Mouse (Mus musculus) adrenal gland (tissue): ENCODE measurements at regions not wholly inside any gene's neighbourhood (a gene's known extent, or its start where the extent isn't known, plus 50 kb on each side); places are given as distances from the start of the nearest gene placed in this dataset.

Source experiments
- intact Hi-C: fragments of 180-260 bp; cut with DNase I; formaldehyde crosslinking; loops from one replicate; pipeline ENCODE4 v1.15.1; 2025

DNA sequence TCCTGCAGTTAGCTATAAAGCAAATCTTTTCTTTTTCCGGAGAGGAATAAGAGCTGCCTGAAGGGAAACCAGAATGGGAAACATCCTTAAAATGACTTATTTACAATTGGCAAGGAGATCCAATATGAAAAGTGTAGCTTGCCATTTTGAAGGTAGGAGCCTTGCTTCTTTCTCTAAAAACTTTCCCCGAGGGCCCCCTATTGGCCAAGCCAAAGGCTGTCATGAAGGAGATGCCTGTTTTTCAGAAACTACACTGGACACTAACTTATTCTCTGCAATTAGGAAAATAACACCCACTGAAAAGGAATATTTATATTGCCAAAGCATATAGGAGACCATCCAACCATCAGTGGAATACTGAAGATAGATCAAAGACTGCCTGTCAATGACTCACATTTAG, 312.8 kb upstream of the Thrb start:
- intact Hi-C loops = no loop called here

DNA sequence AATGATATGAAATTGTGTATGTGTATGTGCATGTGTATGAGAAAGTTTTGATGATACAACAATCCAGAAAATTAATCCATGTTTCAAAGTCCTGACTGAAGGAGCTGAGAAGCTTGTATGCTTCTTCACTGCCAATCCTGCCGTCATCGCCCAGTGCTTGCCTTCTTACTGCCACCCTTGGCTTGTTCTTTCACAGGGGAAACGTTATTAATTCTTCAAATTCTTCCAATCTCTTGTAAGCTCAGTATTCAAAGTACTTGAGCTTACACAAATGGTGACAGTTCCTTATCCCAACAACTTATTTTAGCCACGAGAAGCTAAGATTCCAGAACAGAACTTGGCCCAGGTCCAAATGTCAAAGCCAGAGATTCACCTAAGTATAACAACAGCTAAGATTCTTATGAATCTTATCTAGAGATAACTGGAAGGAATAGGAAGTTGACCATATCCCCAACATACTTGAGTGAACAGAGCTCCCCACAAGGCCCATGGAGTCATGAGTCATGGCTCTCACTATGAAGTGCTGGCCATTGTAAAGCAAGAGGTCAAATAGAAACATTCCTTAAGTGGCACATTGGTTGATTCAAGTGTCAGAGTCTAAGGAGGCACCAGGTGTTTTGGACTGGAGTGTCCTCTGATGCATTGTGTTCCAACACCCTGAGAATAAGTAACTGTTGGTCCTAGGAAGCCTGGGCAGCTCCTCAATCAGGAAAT, 307.6 kb upstream of the Thrb start:
- intact Hi-C loops = no loop called here

DNA sequence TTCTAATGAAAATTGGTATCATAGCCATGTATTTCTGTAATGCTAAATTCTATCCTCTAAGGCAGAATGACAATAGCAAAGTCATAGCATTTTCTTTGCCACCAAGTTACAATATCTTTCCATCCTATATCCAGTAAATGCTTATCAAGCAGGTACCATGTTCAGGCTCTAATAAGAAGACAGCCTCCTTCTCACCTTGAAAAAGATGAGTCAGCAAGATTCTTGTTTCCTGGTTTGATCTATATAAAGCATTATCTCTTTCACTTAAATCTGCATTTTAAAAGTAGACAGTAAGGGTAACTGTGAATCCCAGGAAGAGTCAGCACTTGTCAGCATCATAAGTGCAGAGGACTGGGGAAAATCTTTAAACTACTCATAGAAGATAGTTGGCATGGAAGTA, 298.2 kb upstream of the Thrb start:
- intact Hi-C loops = no loop called here

DNA sequence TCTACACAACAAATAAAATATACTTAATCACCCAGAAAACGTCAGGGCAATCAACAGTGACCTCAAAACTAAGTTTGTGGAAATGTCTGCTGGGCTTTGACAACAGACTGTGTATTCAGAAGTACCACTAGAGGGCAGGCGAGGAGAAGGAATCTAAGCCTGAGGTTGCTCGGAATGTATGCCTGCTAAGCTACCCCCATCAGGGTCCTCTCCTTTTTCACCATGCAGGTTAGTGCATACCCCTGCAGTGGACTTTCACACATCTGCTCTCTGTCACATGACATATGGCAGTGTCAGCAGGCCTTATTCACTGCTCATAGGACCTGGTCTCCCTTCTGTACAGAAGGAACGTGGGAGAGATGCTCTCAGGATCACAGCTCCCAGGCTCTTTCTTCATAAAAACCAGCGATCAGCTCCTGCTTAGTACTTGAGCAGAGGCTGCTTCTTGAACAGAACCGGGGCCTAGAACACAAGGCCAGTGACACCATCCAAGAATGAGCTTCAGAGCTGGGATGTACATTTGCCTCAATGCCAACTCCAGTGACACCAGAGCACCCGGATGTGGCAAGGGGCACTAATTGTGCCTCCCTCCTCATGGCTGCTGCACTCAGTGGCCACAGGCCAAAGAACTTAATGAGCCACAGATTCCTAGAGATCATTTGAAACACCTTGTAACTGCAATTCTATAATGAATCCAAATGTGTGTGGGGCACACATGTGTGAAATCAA, 257.1 kb upstream of the Thrb start:
- intact Hi-C loops = loop anchor here (5.0 to 10.0 kb wide), 2 partner anchors 564 to 762 kb away; no protein-coding TSS in a partner anchor

DNA sequence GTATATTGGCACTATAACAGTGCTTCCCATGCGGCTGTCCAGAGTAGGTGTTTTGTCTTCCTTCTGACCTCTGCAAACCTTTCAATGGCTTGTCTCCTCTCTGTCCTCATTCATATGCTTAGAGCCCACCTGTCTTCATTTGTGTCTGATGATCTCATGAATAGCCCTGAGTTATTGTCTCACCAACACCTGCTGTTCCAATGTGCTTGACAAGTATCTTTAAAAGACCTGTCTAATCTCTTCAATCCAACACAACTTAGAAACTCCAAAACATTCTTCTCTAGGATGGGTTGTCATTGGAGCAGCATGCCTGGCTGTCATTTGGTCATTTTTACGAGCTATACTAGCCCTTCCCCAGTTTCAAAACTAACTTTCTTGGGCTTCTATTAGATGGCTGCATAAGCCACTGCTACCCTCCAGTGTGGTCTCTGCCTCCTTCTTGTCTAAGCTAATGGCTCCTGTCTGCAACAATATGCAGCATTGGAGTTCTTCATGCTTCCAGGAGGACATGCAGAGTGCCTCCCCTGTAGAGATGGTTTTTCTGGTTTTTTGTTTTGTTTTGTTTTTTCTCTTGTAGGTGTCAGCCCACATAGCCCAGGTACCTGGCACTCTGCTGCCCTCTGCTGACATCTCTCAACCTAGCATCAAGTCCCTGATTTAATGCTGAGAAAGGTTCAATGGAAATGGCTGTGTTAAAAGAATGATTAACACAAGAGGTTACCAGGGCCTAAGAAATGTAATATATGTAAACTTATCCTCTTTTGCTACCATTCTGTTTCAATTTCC, 254.3 kb upstream of the Thrb start:
- intact Hi-C loops = loop anchor here (5.0 to 10.0 kb wide), 2 partner anchors 759 to 973 kb away; no protein-coding TSS in a partner anchor

DNA sequence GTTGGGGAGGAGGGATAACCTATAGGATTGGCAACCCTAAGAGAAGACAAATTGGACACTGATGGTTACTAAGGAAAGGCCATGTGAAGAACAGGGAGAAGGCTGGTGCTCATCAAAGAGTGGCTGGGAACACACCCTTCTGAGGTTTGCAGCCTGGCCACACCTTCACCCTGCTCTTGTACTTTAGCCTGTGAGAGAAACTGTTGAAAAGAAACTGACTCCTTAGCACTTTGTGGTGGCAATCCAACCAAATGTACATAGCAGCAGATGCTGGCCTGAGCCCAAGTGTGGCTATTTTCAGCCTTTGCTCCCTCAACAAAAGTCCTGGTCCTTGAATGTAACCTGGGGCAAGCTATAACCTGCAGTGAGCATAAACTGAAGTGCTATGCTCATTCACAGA, 253.2 kb upstream of the Thrb start:
- intact Hi-C loops = loop anchor here (5.0 to 10.0 kb wide), 2 partner anchors 758 to 975 kb away; no protein-coding TSS in a partner anchor

DNA sequence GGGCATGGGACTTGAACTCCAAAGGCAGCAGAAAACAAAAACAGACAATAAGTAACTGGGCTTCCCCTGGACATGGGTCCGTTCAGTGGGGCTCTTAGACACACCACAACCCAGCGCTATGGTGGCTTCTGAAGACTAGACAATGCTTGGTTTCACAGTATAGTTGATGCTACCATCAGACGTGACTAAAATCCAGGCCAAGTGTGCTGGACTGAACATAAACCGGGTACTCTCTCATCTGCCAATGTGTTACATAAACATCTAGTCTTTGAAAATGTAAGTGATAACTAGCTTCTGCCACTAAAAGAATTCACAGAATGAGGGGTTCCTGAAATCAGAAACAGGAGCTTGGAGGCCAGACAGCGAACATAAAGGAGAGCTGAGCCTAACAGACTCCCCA, 251.7 kb upstream of the Thrb start:
- intact Hi-C loops = loop anchor here (5.0 to 10.0 kb wide), 2 partner anchors 756 to 976 kb away; no protein-coding TSS in a partner anchor

DNA sequence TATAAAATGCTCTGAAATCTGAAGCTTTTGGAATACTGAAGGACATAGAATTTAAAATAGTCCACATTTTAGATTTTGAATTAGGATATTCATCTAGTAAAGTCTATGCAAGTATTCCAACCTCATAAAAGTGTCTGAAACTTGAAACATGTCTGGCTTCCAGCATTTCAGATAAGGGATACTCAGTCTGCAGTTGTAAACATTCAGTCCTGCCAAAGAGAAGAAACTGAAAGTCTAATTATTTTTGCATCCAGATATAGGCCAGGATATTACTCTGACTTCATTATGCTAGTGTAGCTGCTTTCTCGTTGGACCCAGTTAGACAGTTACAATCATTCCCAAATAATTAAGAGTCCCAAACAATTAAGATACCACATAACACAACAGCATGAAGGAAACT, 251.2 kb upstream of the Thrb start:
- intact Hi-C loops = loop anchor here (5.0 to 10.0 kb wide), 2 partner anchors 756 to 977 kb away; no protein-coding TSS in a partner anchor

DNA sequence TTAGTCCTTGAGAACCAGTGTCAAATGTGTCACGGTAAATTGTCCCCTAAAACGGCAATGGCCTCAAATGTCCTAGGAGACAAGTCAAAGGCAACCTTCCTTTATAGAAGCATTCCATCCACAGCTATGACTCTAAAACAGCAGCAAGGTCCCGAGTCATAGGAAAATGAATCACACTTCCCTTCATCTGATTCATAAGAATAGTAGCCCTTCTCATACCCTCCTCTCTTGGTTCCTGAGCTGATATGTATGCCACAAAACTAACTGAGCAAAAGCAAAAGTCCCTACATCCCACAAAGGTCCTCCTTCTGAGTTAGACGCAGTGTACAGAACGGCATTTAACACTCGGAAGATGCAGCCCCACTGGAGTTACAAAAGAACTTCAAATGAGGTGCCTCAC, 250.6 kb upstream of the Thrb start:
- intact Hi-C loops = loop anchor here (5.0 to 10.0 kb wide), 2 partner anchors 755 to 977 kb away; no protein-coding TSS in a partner anchor

DNA sequence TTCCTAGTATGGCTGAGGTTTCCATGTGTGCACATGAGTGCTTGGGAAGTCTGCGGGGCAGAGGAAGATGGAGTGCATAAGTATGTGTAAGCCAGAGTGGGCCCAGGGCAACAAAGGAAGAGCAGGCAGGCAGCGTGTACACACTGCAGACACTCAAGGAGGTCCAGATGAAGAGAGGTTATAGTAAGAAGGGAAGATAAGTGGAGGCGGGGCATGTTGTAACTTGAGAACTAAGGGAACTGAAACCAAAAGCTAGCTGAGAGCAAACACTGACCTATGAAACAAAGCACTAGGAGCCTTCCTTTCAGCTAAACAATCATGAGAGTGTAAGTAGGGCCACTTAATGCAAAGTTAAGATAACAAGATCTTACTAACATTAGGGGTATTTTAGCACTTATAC, 249.3 kb upstream of the Thrb start:
- intact Hi-C loops = no loop called here

DNA sequence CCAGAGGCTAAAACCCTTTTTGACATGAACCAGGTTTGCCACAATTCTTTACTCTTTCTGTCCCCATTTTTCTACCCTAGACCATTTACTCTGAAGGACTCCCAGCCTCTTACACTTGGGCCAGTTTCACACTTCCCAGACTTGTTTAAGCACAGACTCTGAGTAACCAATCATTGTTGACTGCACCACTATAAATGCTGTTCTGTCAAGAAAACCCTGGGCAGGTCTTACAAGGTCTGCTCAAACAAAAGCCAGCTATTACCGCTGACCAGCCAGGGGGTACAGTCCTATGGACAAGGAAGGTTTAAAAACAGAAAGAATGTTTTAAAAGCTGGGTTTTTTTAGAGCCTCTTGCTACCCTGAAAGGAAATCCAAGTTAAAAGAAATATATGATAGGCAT, 248.8 kb upstream of the Thrb start:
- intact Hi-C loops = no loop called here

DNA sequence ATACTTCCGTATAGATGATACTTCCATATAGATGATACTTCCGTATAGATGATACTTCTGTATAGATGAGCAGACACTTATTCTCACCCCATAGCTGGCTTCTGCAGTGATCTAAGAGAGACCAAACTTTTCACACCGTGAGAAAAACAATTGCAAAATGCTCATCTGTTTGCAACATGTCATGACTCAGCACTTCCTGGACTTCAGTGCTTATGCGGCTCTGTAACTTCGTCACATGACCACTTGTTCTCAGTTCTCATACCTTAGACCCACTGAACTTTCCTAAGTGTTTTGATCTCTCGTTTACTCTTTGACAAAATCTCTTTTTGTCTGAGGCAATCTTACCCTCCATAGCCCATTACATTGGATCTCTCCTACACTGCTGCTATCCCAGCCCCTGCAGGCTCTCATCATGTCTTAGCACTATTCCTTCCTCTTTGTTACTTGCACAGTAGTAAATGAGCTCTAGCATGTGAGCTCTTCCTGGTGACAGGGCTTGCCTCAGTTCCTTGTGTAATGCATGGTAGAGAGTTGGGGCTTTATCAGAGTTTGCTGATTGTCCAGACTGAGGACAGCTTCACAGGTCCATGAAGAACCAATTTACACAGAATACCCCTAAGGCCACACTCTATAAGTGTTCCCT, 245.7 kb upstream of the Thrb start:
- intact Hi-C loops = no loop called here

DNA sequence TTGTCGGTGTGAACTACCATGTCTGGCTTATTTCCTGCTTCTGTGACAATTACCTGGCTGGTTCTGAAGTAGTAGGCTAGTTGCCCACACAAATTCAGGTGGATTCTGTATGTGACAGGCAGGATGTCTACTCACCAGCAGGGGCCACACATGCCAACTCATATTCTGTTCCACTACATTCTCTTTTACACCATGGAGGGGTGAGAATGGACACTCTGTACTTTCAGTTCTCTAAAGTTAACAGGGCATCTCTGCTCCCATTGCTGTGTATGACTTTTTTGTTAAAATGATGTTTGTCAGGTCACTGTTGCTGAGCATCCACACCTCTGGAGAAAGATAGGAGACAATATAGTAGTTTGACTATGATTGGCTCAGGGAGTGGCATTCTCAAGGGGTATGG, 232.3 kb upstream of the Thrb start:
- intact Hi-C loops = no loop called here

DNA sequence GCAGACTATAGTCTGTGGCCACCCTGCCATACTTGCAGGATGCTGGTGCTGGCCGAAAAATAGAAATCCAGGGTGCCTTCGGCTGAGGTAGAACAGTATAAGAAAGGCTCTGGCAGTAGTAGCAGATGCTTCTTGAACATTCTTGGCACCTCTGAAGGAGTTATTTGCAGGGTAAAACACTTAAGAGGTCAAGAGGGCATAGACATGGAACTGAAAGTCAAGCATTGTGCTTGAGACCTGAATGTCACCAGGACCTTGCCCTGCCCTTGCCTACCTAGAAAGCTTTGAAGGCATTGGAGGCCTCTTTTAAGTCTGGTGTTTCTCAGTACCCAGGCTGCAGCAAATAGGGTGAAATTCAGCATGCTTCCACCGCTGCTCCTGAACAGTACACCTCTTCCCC, 230.9 kb upstream of the Thrb start:
- intact Hi-C loops = no loop called here

DNA sequence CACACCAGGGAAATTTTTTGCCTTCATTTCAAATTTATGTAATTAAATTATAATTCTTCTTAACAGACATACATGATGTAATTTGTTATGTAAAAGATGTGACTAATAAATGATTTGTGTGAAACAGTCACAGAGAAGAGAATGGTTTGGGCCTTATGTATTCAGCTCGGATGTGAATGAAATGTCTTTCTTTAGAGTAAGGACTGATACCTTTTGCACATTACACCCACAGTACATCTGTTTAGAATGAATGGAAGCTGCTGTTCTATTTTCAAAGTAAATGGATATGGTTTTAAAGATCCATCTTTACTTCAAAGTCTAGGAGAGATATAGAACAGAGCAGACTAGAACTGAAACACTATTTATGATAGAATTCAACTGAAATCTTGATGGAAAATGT, 226.7 kb upstream of the Thrb start:
- intact Hi-C loops = no loop called here

DNA sequence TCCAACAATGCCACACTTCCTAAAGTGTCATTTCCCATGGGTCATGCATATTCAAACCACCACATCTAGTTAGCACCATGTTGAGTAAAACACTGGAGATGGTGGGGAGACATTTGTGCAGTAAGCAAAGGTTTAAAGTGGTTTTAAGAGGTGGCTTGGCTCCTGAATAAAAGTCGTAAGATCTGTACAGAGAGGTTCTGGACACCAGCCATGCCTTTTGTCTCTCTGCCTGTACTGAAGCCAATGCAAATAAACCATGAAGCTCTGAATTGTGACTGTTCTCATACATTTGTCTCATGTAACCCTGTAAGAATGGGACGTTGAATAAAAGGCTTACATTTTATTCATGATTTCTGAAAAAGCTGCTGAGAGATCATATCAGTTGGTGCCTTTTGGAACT, 202.1 kb upstream of the Thrb start:
- intact Hi-C loops = no loop called here

DNA sequence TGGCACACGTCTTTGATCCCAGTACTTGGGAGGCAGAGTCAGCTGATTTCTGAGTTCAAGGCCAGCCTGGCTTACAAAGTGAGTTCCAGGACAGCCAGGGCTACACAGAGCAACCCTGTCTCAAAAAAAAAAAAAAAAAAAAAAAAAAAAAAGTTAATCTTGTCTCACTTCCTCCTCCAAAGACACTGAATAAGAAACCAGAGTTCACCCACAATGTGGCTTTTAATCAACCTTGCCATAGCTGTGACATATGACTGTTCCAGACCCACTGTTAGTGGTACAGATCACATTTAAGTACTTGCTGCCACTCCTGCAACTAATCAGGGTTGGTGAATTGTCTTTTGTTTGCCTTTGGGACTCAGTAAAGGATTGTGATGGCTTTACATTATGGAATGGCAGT, 181.1 kb upstream of the Thrb start:
- intact Hi-C loops = no loop called here

DNA sequence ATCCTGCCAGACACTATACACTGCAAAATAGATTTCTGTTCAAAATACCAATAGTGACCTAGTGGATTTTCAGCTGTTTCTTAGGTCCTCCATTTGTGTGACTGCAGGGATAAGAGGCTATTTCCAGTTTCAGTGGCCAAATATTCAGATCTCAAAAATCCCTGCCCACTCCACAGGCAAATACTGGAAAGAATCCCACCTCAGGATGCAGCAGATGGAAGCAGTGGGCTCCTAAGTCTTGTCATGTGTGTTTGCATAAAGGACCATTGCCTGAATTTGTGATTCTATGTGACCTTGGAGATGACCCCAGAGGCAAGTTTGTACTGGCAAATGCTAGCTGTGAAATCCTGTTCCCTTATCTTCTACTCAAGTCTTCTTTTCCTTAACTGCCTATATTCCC, 175.2 kb upstream of the Thrb start:
- intact Hi-C loops = no loop called here

DNA sequence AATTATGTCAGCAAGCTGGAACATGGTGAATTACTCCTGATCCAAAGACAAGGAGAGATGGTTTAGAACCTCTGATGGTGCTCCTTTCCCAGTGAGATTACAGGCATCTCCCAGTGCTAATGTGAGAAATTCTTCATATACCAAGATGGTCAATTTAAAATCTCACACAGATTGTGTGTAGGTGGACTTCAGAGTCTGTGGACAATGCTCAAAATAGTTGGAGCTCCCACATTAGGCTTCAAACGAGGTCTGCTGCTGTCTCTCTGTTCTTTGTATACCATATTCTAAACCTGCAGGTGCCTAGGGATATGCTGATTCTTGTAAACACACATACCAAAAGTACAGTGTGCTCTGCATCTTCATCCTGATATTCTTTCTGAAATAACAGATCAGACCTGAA, 146.3 kb upstream of the Thrb start:
- intact Hi-C loops = no loop called here

DNA sequence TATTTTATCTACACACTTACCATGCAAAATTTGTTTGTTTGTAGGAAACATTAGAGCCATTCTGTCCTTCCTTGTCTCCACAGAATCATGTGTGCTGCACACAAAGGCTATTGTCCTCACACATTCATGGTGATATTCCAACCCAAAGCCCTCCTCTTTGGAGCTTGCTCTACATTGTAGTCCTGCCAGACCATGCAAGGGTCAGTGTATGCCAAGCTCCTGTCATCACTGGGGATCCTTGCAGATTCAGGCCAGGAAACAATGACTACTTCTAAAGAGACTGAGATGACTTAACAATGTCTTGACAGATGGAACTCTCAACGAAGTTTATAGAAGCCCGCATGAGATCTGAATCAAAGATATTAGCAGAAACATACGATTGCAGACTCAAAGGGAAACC, 137.4 kb upstream of the Thrb start:
- intact Hi-C loops = no loop called here

DNA sequence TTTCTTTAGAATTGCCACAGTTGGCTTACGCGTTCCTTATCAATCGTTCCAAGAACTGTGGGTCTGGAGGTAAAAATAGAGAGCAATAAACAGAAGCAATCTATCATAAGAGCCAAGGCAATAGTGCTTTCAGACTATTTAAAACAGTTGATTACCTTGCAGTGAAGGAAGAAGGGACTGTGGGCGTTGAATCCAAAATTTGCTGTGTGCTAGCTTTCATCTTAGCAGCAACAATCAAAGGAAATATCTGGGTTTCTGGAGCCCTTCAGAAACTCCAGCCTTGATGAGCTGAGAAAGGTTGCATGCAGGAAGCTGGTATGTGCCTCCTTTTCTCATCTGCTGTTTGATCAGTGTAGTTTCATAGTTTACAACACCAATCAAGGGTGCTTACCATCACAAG, 136.1 kb upstream of the Thrb start:
- intact Hi-C loops = no loop called here
